Mouse (Mus musculus) layer of hippocampus, adult 2 months (tissue): ENCODE data around the gene C4bp. TPM values are rescaled to one million over a fixed set of nuclear protein-coding genes. Genes with fewer than 3 reads are reported as not detected.

ENCODE experiments used
- DNase-seq, 2 experiments: peaks; one replicate each; pipeline ENCODE4 v3.0.0; 2022; ENCODE audit warnings: low spot score in 2 of 2
- H3K27ac ChIP-seq: fragments of 200-600 bp; 2 replicates; pipeline ENCODE4 v1.8.1; 2022
- H3K4me3 ChIP-seq: fragments of 200-600 bp; 2 replicates; pipeline ENCODE4 v1.8.1; 2022; ENCODE audit warnings: mild to moderate bottlenecking
- CTCF ChIP-seq: fragments of 200-600 bp; conservative IDR thresholded peaks from 2 replicates; pipeline ENCODE4 v1.8.1; 2022; ENCODE audit warnings: antibody characterized with exemption, mild to moderate bottlenecking, moderate library complexity
- total RNA-seq, 2 experiments: library from RNA; stranded (reverse); gene quantifications; 2 replicates each; pipeline ENCODE4 v1.2.3; 2021

The C4bp gene
- total RNA-seq, 2 experiments from 2014 or later, result 0.38 to 0.66 TPM

DNA sequence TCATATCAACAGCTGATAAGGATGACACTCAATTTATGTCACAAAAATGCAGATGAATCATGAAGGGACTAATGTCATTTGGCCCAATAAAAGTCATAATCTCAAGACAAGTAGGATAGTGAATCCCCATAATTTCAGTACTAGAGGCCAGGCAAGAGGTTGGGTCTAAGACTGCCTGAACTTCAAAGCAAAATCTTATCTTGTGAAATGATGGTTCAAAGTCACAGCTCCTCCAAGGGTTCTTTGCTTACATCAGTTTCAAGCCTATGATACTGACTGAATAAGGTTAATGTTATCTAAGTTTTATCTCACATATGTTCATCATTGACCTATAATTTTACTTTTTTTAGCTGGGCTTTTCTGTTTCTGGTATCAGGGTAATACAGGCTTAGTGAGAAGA, 20.5 kb downstream of the C4bp start:
- TF ChIP-seq CTCF, result no peak
- no peak overlapping the region for H3K4me3 ChIP-seq
- DNase-seq, result no peak
- H3K27ac ChIP-seq, result no peak overlapping the region

GRCm38 (mm10) chr1:130633761-130634410, 27.5 kb downstream of the C4bp start:
- peak; percentile 86 for TF ChIP-seq CTCF
- Histone ChIP-seq H3K27ac (no peak overlapping the region), H3K4me3 (no peak overlapping the region)
- DNase-seq, result peak; percentile 22 to 80

GRCm38 (mm10) chr1:130633316-130633715, 28.1 kb downstream of the C4bp start:
- Histone ChIP-seq H3K4me3 (no peak overlapping the region), H3K27ac (no peak overlapping the region)
- no peak for DNase-seq
- TF ChIP-seq CTCF, result no peak

DNA sequence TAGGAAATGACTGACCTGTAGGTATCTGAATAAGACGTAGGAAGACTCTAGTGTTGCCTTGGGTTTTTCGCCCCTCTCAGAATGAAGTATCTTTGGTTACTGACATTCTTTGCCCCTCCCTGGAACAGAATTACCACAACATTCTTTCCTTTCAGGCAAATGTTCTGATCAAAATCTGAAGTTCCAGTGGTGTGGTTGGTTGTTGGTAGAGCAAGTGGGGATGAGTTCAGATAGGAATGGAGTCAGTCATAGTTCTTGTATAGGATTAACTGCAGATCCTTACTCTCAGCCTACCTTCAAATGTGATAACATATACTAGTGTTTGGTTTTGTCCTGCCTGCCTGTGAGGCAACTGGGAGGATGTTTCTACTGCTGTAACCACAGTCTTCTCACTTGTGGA, 31.9 kb downstream of the C4bp start, which contains the start of gene Zp3r:
Zp3r (minus strand) TSS at position 101 of the 400 bp plus-strand sequence.
- H3K4me3 ChIP-seq, result no peak within 1 kb of the TSS
- TF ChIP-seq CTCF, result no peak
- no peak within 1 kb of the TSS for H3K27ac ChIP-seq
- no peak for DNase-seq

DNA sequence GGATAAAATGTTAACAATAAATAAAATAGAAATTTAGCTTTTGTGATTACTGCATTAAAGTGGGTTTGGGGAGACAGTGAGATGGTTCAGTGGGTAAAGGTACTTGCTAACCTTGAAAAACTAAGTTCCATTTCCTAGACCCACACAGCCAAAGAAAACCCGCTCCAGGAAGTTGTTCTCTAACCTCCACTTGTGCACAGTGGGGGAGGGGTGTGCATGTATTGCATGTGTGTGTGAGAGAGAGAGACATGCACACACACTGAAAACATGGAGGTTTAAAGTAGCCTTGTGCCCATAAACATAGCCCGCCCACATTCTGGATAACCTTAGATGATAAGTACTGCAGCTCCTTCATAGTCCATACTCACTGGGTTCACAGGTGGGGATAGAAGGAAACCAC, 65.1 kb downstream of the C4bp start:
- Histone ChIP-seq H3K27ac (no peak overlapping the region), H3K4me3 (no peak overlapping the region)
- DNase-seq, result no peak
- no peak for TF ChIP-seq CTCF

DNA sequence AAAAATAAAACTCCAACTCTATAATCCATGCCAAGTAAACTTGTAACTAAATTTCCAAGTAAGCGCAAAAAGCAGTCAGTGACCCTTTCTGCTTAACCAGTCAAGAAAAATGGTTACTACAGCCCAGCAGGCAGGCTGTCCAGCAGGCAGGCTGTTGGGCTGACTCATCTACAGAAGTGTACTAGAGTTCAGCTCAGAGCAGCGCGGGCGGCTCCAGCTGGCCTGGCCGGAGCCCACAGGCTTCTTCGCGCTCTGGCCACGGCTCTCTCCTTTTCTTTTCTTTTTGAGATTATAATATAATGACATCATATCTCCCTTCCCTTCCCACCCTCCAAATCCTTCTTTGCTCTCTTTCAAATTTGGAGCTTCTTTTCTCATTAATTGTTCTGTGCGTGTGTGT, 72.8 kb downstream of the C4bp start:
- Histone ChIP-seq H3K27ac (no peak overlapping the region), H3K4me3 (no peak overlapping the region)
- DNase-seq, result no peak
- no peak for TF ChIP-seq CTCF

Other genes starting within 250 kb of the C4bp start
- not detected for gene Cd55b, start 238.6 kb downstream of the C4bp start, total RNA-seq
- gene Cd55, start 198.9 kb downstream of the C4bp start, total RNA-seq, result 1 to 10 TPM; 6.6 to 7.2 TPM
- gene Zp3r, start 32.0 kb downstream of the C4bp start, total RNA-seq, result not detected
- not detected for gene Gm29427, start 54.2 kb upstream of the C4bp start, total RNA-seq
- gene Yod1, start 55.7 kb upstream of the C4bp start, total RNA-seq, result 10 to 100 TPM; 17.9 to 18.0 TPM
- 10 to 100 TPM; 45.6 to 51.7 TPM for gene Pfkfb2, start 67.6 kb upstream of the C4bp start, total RNA-seq
- 1 to 10 TPM; 1.4 to 1.6 TPM for gene AA986860, start 70.3 kb upstream of the C4bp start, total RNA-seq
- gene Fcamr, start 139.3 kb upstream of the C4bp start, total RNA-seq, result not detected
- gene Pigr, start 165.1 kb upstream of the C4bp start, total RNA-seq, result not detected
- gene Fcmr, start 204.0 kb upstream of the C4bp start, total RNA-seq, result under 1 TPM in 1 of 2 experiments, not detected in 1; 0.59 TPM
- not detected for gene Il24, start 225.8 kb upstream of the C4bp start, total RNA-seq
- not detected for gene Il20, start 249.8 kb upstream of the C4bp start, total RNA-seq